Comparison of ENCODE assay signal across 17 mouse cellular contexts in genomic region chr2:59420496-59420895, GRCm38 (mm10).
"Had no signal": no experiment of that assay in that cellular context is flagged by ENCODE, and none has a peak within 500 bp of the region (broad histone marks: within the 10 kb centered on the region; RNA-seq: fewer than 3 reads in every experiment).

No protein-coding gene starts in this region.

- H3K27ac ChIP-seq: hindbrain, postnatal 0 days; kidney, postnatal 0 days; left cerebral cortex, adult 2 months; liver, embryonic 13.5 days had no signal

- DNase-seq: kidney, adult 2 months; layer of hippocampus, postnatal 36 days; liver, embryonic 13.5 days; lung, adult 2 months; lung, postnatal 4 days; midbrain, embryonic 14.5 days; right cerebral cortex, adult 18-20 months; right cerebral cortex, postnatal 14 days; right cerebral cortex, postnatal 4 days; thymus, adult 2 months; thymus, postnatal 14 days; thymus, postnatal 4 days had no signal

- H3K36me3 ChIP-seq: liver, embryonic 13.5 days had no signal

- H3K9me3 ChIP-seq: liver, embryonic 13.5 days had no signal

- H3K9ac ChIP-seq: liver, embryonic 13.5 days had no signal

- H3K4me2 ChIP-seq: liver, embryonic 13.5 days; midbrain, embryonic 11.5 days had no signal

- ATAC-seq: hindbrain, postnatal 0 days; inflammation-experienced regulatory T-cells, adult 6 months had no signal

- H3K4me3 ChIP-seq: left cerebral cortex, adult 2 months; liver, embryonic 13.5 days had no signal

- H3K27me3 ChIP-seq: liver, embryonic 13.5 days had no signal
